ENCODE assay signal across 13 mouse cellular contexts in genomic region chr15:86229088-86229487, GRCm38 (mm10).
"Had no signal": no experiment of that assay in that cellular context is flagged by ENCODE, and none has a peak within 500 bp of the region (broad histone marks: within the 10 kb centered on the region; RNA-seq: fewer than 3 reads in every experiment).

No protein-coding gene starts in this region.

- DNase-seq: kidney, adult 11 months; kidney, adult 9 months; left cerebral cortex, postnatal 4 days; lung, adult 18-20 months; lung, postnatal 14 days; right cerebral cortex, adult 18-20 months; right cerebral cortex, postnatal 25 days had no signal

- H3K4me2 ChIP-seq: midbrain, embryonic 12.5 days; neural tube, embryonic 15.5 days had no signal

- H3K27ac ChIP-seq: kidney, postnatal 0 days; limb, embryonic 13.5 days; liver, embryonic 14.5 days; midbrain, embryonic 12.5 days; neural tube, embryonic 15.5 days had no signal

- H3K36me3 ChIP-seq: midbrain, embryonic 12.5 days; neural tube, embryonic 15.5 days had no signal

- H3K9me3 ChIP-seq: limb, embryonic 13.5 days; midbrain, embryonic 12.5 days; neural tube, embryonic 15.5 days had no signal

- H3K4me1 ChIP-seq: midbrain, embryonic 12.5 days had no signal

- H3K27me3 ChIP-seq: limb, embryonic 13.5 days; midbrain, embryonic 12.5 days; neural tube, embryonic 15.5 days had no signal

- H3K9ac ChIP-seq: limb, embryonic 13.5 days; liver, embryonic 14.5 days; midbrain, embryonic 12.5 days; neural tube, embryonic 15.5 days had no signal

- H3K4me3 ChIP-seq: limb, embryonic 13.5 days; midbrain, embryonic 12.5 days; myocyte; neural tube, embryonic 15.5 days had no signal
